Mouse (Mus musculus): ENCODE measurements around the gene Mamld1. TPM values are rescaled to one million over a fixed set of nuclear protein-coding genes. Genes with fewer than 3 reads are reported as not detected.

Mamld1 gene
- polyA plus RNA-seq, 1 experiment, result 0.16 TPM

DNA sequence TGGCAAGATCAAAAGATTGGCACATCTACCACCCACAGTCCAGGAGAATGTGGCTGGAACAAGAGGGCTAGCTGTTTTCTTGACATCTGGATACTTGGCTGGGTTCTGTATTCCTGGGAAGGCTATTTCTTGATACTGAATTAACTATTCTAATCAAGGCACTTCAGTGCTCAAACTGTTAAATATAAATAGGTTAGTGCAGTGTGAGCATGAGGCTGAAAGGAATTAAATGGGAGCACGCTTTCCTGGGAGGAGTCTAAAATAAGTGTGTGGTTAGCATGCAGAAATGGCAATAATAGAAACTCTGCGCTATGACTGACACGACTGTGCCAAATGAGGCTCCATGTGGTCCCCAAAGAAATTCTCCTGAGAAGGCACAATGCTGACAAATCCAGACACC lies 131.5 kb downstream of the Mamld1 start:
- H3K9ac ChIP-seq (ENCODE audit: low read depth, poor library complexity, severe bottlenecking), result no peak overlapping the region

GRCm38 (mm10) chrX:71183671-71184070 lies 133.6 kb downstream of the Mamld1 start:
- TF ChIP-seq CTCF (IDR thresholded peaks at IDR 0.05; ENCODE audit: low read depth, low read length) (no peak), EP300 (IDR thresholded peaks at IDR 0.05; ENCODE audit: insufficient read depth, low read depth, low read length) (no peak), POLR2A (IDR thresholded peaks at IDR 0.05; ENCODE audit: insufficient read depth, low read length) (no peak)
- Histone ChIP-seq H3K4me1 (ENCODE audit: control insufficient read depth, insufficient read depth, low read length) (no peaks in the 10 kb centered on the region), H3K9me3 (replicated peaks; ENCODE audit: control insufficient read depth, insufficient read depth, low read length, poor library complexity, severe bottlenecking) (no peaks in the 10 kb centered on the region), H3K27me3 (ENCODE audit: control insufficient read depth, insufficient read depth, low read length, poor library complexity, severe bottlenecking) (no peaks in the 10 kb centered on the region), H3K27ac (ENCODE audit: insufficient read depth, low read length) (no peak overlapping the region), H3K36me3 (ENCODE audit: control insufficient read depth, insufficient read depth, low read length, poor library complexity, severe bottlenecking) (no peaks in the 10 kb centered on the region), H3K9ac (ENCODE audit: low read depth, poor library complexity, severe bottlenecking) (no peak overlapping the region), H3K4me3 (ENCODE audit: low read depth, low read length) (no peak overlapping the region)

More for the DNA sequence above, 131.5 kb downstream of the Mamld1 start:
- H3K36me3 ChIP-seq (ENCODE audit: control insufficient read depth, insufficient read depth, low read length, poor library complexity, severe bottlenecking), result no peaks in the 10 kb centered on the region
- no peaks in the 10 kb centered on the region for H3K27me3 ChIP-seq (ENCODE audit: control insufficient read depth, insufficient read depth, low read length, poor library complexity, severe bottlenecking)
- no peaks in the 10 kb centered on the region for H3K4me1 ChIP-seq (ENCODE audit: control insufficient read depth, insufficient read depth, low read length)
- H3K4me3 ChIP-seq (ENCODE audit: low read depth, low read length), result no peak overlapping the region
- no peak for TF ChIP-seq EP300 (IDR thresholded peaks at IDR 0.05; ENCODE audit: insufficient read depth, low read depth, low read length)
- TF ChIP-seq POLR2A (IDR thresholded peaks at IDR 0.05; ENCODE audit: insufficient read depth, low read length), result no peak
- TF ChIP-seq CTCF (IDR thresholded peaks at IDR 0.05; ENCODE audit: low read depth, low read length), result no peak
- no peak overlapping the region for H3K27ac ChIP-seq (ENCODE audit: insufficient read depth, low read length)
- H3K9me3 ChIP-seq (replicated peaks; ENCODE audit: control insufficient read depth, insufficient read depth, low read length, poor library complexity, severe bottlenecking), result no peaks in the 10 kb centered on the region

DNA sequence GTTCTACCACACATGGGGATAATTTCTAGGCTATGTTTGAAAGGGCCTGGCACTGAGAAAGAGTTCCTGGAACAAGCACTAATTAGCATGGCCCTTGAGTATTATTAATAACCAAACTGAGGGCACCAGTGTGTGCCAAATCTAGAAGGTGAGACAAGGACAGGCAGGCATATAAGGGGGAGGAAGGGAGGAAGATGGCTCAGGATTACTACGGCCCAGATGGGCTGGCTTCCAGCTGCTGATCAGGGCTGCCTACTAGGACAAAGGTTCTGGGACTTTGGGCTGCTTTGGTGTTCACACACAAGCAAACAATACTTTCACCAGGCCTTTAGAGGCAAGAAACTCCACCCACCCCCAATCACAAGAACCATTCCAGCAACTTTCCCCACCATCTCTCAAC lies 136.3 kb downstream of the Mamld1 start:
- no peaks in the 10 kb centered on the region for H3K27me3 ChIP-seq (ENCODE audit: control insufficient read depth, insufficient read depth, low read length, poor library complexity, severe bottlenecking)
- H3K36me3 ChIP-seq (ENCODE audit: control insufficient read depth, insufficient read depth, low read length, poor library complexity, severe bottlenecking), result no peaks in the 10 kb centered on the region
- no peak overlapping the region for H3K27ac ChIP-seq (ENCODE audit: insufficient read depth, low read length)
- H3K9ac ChIP-seq (ENCODE audit: low read depth, poor library complexity, severe bottlenecking), result no peak overlapping the region
- no peak for TF ChIP-seq EP300 (IDR thresholded peaks at IDR 0.05; ENCODE audit: insufficient read depth, low read depth, low read length)
- TF ChIP-seq POLR2A (IDR thresholded peaks at IDR 0.05; ENCODE audit: insufficient read depth, low read length), result no peak
- TF ChIP-seq CTCF (IDR thresholded peaks at IDR 0.05; ENCODE audit: low read depth, low read length), result no peak
- no peaks in the 10 kb centered on the region for H3K9me3 ChIP-seq (replicated peaks; ENCODE audit: control insufficient read depth, insufficient read depth, low read length, poor library complexity, severe bottlenecking)
- no peak overlapping the region for H3K4me3 ChIP-seq (ENCODE audit: low read depth, low read length)
- no peaks in the 10 kb centered on the region for H3K4me1 ChIP-seq (ENCODE audit: control insufficient read depth, insufficient read depth, low read length)

GRCm38 (mm10) chrX:71204776-71205175 lies 154.7 kb downstream of the Mamld1 start:
- TF ChIP-seq POLR2A (IDR thresholded peaks at IDR 0.05; ENCODE audit: insufficient read depth, low read length) (no peak), CTCF (IDR thresholded peaks at IDR 0.05; ENCODE audit: low read depth, low read length) (no peak), EP300 (IDR thresholded peaks at IDR 0.05; ENCODE audit: insufficient read depth, low read depth, low read length) (no peak)
- Histone ChIP-seq H3K9ac (ENCODE audit: low read depth, poor library complexity, severe bottlenecking) (no peak overlapping the region), H3K9me3 (replicated peaks; ENCODE audit: control insufficient read depth, insufficient read depth, low read length, poor library complexity, severe bottlenecking) (no peaks in the 10 kb centered on the region), H3K36me3 (ENCODE audit: control insufficient read depth, insufficient read depth, low read length, poor library complexity, severe bottlenecking) (no peaks in the 10 kb centered on the region), H3K27me3 (ENCODE audit: control insufficient read depth, insufficient read depth, low read length, poor library complexity, severe bottlenecking) (no peaks in the 10 kb centered on the region), H3K27ac (ENCODE audit: insufficient read depth, low read length) (no peak overlapping the region), H3K4me3 (ENCODE audit: low read depth, low read length) (no peak overlapping the region), H3K4me1 (ENCODE audit: control insufficient read depth, insufficient read depth, low read length) (no peaks in the 10 kb centered on the region)

Other genes starting within 250 kb of the Mamld1 start
- 9.7 and 11.7 TPM in 2 replicates for gene Mtm1, start 160.5 kb downstream of the Mamld1 start, polyA plus RNA-seq (2011; ENCODE audit: insufficient read depth, insufficient read length, low read depth, missing spikeins)

Data from ES-Bruce4 (cell line).